Mouse (Mus musculus) liver, postnatal 0 days (tissue): ENCODE measurements around the gene Exoc7. TPM values are rescaled to one million over a fixed set of nuclear protein-coding genes. Genes with fewer than 3 reads are reported as not detected.
A peak's percentile ranks its signal among the peaks of the same experiment; 100 is the strongest.

ENCODE experiments used
- ATAC-seq: fragments of 200-750 bp; cut with Nextera tagmentation; 2 replicates; pipeline ENCODE4 v1.8.0; 2017; ENCODE audit warnings: mild to moderate bottlenecking, moderate library complexity
- DNase-seq: peaks from one replicate; pipeline ENCODE4 v3.0.0-alpha.2; 2016
- H3K27ac ChIP-seq: fragments of 300-500 bp; sonication (generic); 2 replicates; pipeline ENCODE4 v1.5.1; 2014; ENCODE audit warnings: antibody characterized with exemption, moderate library complexity, mild to moderate bottlenecking, low read depth
- H3K27me3 ChIP-seq: fragments of 300-500 bp; sonication (generic); 2 replicates; pipeline ENCODE4 v1.6.1; 2014; ENCODE audit warnings: low read length, control low read depth, mixed read lengths; ENCODE audit not compliant: insufficient read depth
- H3K36me3 ChIP-seq: fragments of 300-500 bp; sonication (generic); replicated peaks from 2 replicates; pipeline ENCODE4 v1.6.1; 2014; ENCODE audit warnings: mild to moderate bottlenecking, control low read depth, low read length, moderate library complexity, mixed read lengths; ENCODE audit not compliant: insufficient read depth
- H3K4me1 ChIP-seq: fragments of 300-500 bp; sonication (generic); 2 replicates; pipeline ENCODE4 v1.6.1; 2014; ENCODE audit warnings: antibody characterized with exemption, mild to moderate bottlenecking, control low read depth; ENCODE audit not compliant: insufficient read depth
- H3K4me2 ChIP-seq: fragments of 300-500 bp; sonication (generic); 2 replicates; pipeline ENCODE4 v1.6.1; 2014; ENCODE audit warnings: low read depth, mild to moderate bottlenecking, low read length, moderate library complexity, mixed read lengths
- H3K4me3 ChIP-seq: fragments of 300-500 bp; sonication (generic); 2 replicates; pipeline ENCODE4 v1.5.1; 2014; ENCODE audit warnings: low read depth, low read length
- H3K9ac ChIP-seq: fragments of 300-500 bp; sonication (generic); replicated peaks from 2 replicates; pipeline ENCODE4 v1.6.1; 2014; ENCODE audit warnings: mild to moderate bottlenecking, moderate library complexity
- H3K9me3 ChIP-seq: fragments of 300-500 bp; sonication (generic); 2 replicates; pipeline ENCODE4 v1.6.1; 2016; ENCODE audit warnings: mild to moderate bottlenecking, control low read depth, low read length, mixed read lengths
- CTCF ChIP-seq: sonication (generic); IDR thresholded peaks from 2 replicates; pipeline ENCODE4 v1.5.1; 2016; ENCODE audit warnings: antibody characterized with exemption, low read depth
- EP300 ChIP-seq: IDR thresholded peaks from 2 replicates; pipeline ENCODE4 v1.6.1; 2016; ENCODE audit warnings: antibody characterized with exemption, low read depth, mild to moderate bottlenecking
- WGBS: fragments of 180-500 bp; shearing (Covaris S2); extraction: QIAGEN DNeasy Blood & Tissue Kit; methylation state at CpG from one replicate; pipeline ENCODE4 v1.1.7; 2014; ENCODE audit not compliant: insufficient replicate concordance; 5-methylcytosine and 5-hydroxymethylcytosine counted together
- polyA plus RNA-seq: library from polyadenylated mRNA; unstranded; fragments of >200 nt; fragmentation: Nextera tagmentation; extraction: Ambion mirVana; gene quantifications from 2 replicates; pipeline ENCODE4 v1.2.1, GENCODE M21; 2015

The Exoc7 gene
- polyA plus RNA-seq, 1 experiment from 2014 or later: 18.1 TPM

- no peaks in the 10 kb centered on the region for H3K27me3 ChIP-seq
- no peak for DNase-seq
- no peak overlapping the region for H3K4me3 ChIP-seq
- H3K4me1 ChIP-seq: peaks cover 6% of the 10 kb centered on the region
- 71% methylated on average over 4 of the region's 4 CpGs for WGBS
- no peak overlapping the region; the same call in 1 of the 2 replicates for H3K27ac ChIP-seq
- no peak for ATAC-seq
- TF ChIP-seq CTCF: no peak
- no peak for TF ChIP-seq EP300
- H3K9me3 ChIP-seq: no peaks in the 10 kb centered on the region
- H3K9ac ChIP-seq: no peak overlapping the region
- no peak overlapping the region for H3K4me2 ChIP-seq
- H3K36me3 ChIP-seq: peaks cover 78% of the 10 kb centered on the region
Observed at GRCm38 (mm10) chr11:116265850-116266249, 41.2 kb downstream of the Exoc7 start.

- H3K27me3 ChIP-seq: no peaks in the 10 kb centered on the region
- ATAC-seq: peak; percentile 40; the same call in 1 of the 2 replicates
- TF ChIP-seq CTCF: peak; percentile 27; the same call in 1 of the 2 replicates
- TF ChIP-seq EP300: no peak
Observed at GRCm38 (mm10) chr11:116265352-116265751, 41.7 kb downstream of the Exoc7 start.

GRCm38 (mm10) chr11:116260259-116260658, 46.8 kb downstream of the Exoc7 start:
- Histone ChIP-seq H3K4me3 (no peak overlapping the region), H3K27me3 (no peaks in the 10 kb centered on the region), H3K4me2 (no peak overlapping the region), H3K9me3 (no peaks in the 10 kb centered on the region), H3K27ac (no peak overlapping the region), H3K4me1 (peaks cover 3% of the 10 kb centered on the region), H3K9ac (no peak overlapping the region), H3K36me3 (peaks cover 69% of the 10 kb centered on the region)
- 65% methylated on average over 7 of the region's 7 CpGs for WGBS
- no peak for TF ChIP-seq EP300
- no peak for TF ChIP-seq CTCF
- ATAC-seq: no peak
- DNase-seq: no peak

More at GRCm38 (mm10) chr11:116265352-116265751, 41.7 kb downstream of the Exoc7 start:
- H3K9me3 ChIP-seq: no peaks in the 10 kb centered on the region
- H3K36me3 ChIP-seq: peaks cover 81% of the 10 kb centered on the region
- no peak overlapping the region; the same call in 1 of the 2 replicates for H3K27ac ChIP-seq
- H3K4me1 ChIP-seq: peaks cover 6% of the 10 kb centered on the region
- DNase-seq: peak; percentile 35
- no peak overlapping the region for H3K4me3 ChIP-seq
- no peak overlapping the region for H3K9ac ChIP-seq
- WGBS: 62% methylated on average over 11 of the region's 11 CpGs
- H3K4me2 ChIP-seq: no peak overlapping the region

GRCm38 (mm10) chr11:116259461-116259860, 47.6 kb downstream of the Exoc7 start:
- H3K36me3 ChIP-seq: peaks cover 70% of the 10 kb centered on the region
- ATAC-seq (0 out of 2 replicates have a peak, but pooled peaks have one; percentile 22), DNase-seq (no peak)
- H3K4me2 ChIP-seq: no peak overlapping the region
- 56% methylated on average over 8 of the region's 8 CpGs for WGBS
- H3K27me3 ChIP-seq: no peaks in the 10 kb centered on the region
- H3K4me1 ChIP-seq: 0 out of 2 replicates have a peak, but pooled peaks cover 3% of the 10 kb centered on the region
- TF ChIP-seq CTCF: no peak
- no peak overlapping the region for H3K4me3 ChIP-seq
- H3K9ac ChIP-seq: no peak overlapping the region
- no peak overlapping the region for H3K27ac ChIP-seq
- no peaks in the 10 kb centered on the region for H3K9me3 ChIP-seq

DNA sequence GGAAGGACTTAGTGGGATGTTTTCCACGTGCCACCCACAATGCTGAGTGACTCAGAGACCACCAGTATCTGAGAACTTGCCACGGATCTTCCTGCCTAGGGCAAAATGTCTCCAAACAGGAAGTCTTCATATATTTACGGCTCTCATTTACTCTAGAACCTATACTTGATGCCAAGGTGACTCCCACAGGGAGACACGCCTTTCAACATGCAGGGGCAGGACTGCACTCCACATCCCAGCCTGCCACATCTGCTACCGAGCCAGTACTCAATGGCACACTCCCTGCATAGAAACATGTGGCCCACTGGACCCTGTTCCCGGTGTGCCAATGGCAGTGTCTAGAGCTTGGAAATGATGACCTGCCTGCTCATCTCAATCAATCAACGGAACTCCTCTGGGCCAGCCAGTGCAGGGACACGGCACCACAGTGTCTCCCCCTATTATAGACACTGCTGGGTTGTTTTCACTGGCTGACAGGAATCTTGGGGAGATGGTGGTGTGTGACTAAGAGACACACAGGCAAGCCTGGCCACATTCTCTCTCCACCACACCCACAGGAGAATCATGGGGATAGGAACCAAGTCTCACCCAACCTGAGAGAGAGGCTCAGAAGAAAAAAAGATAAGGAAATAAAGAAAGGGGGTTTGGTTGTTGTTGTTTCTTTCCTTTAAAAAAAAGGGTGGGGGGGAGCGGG, 50.9 kb downstream of the Exoc7 start:
- H3K9ac ChIP-seq: no peak overlapping the region
- H3K4me1 ChIP-seq: 0 out of 2 replicates have a peak, but pooled peaks cover 3% of the 10 kb centered on the region
- H3K9me3 ChIP-seq: no peaks in the 10 kb centered on the region
- no peak overlapping the region for H3K27ac ChIP-seq
- peaks cover 65% of the 10 kb centered on the region for H3K36me3 ChIP-seq
- no peaks in the 10 kb centered on the region for H3K27me3 ChIP-seq
- no peak for TF ChIP-seq EP300
- TF ChIP-seq CTCF: no peak
- H3K4me3 ChIP-seq: no peak overlapping the region
- DNase-seq (no peak), ATAC-seq (0 out of 2 replicates have a peak, but pooled peaks have one; percentile 24)
- WGBS: 74% methylated on average over 9 of the region's 9 CpGs
- H3K4me2 ChIP-seq: no peak overlapping the region

GRCm38 (mm10) chr11:116255090-116255981, 51.7 kb downstream of the Exoc7 start:
- H3K4me1 ChIP-seq: 0 out of 2 replicates have a peak, but pooled peaks cover 3% of the 10 kb centered on the region
- 54% methylated on average over 22 of the region's 22 CpGs for WGBS
- 0 out of 2 replicates have a peak overlapping the region, but pooled peaks have one; percentile 24 for H3K4me2 ChIP-seq
- no peak overlapping the region for H3K4me3 ChIP-seq
- peaks cover 69% of the 10 kb centered on the region for H3K36me3 ChIP-seq
- TF ChIP-seq CTCF (no peak), EP300 (no peak)
- no peak overlapping the region for H3K9ac ChIP-seq
- H3K9me3 ChIP-seq: no peaks in the 10 kb centered on the region
- no peaks in the 10 kb centered on the region for H3K27me3 ChIP-seq
- ATAC-seq (no peak), DNase-seq (no peak)
- H3K27ac ChIP-seq: peak overlapping the region; percentile 30; the same call in 1 of the 2 replicates
